Mouse (Mus musculus) heart, embryonic 14.5 days (tissue): ENCODE measurements at regions not wholly inside any gene's neighbourhood (a gene's known extent, or its start where the extent isn't known, plus 50 kb on each side); places are given as distances from the start of the nearest gene placed in this dataset.

ENCODE experiments used
- ATAC-seq: fragments of 200-750 bp; cut with Nextera tagmentation; 2 replicates; pipeline ENCODE4 v1.8.0; 2017; ENCODE audit warnings: low read depth, moderate TSS enrichment; ENCODE audit not compliant: insufficient number of reproducible peaks, insufficient read depth, low FRiP score
- H3K27ac ChIP-seq, 2 experiments: fragments of 200-500 bp in 1 of 2; fragments of 300-500 bp in 1 of 2; sonication (generic) in 1 of 2; replicated peaks in 1 of 2; 2 replicates each; pipeline ENCODE4 v1.5.1; 2012 to 2014; ENCODE audit warnings: low read depth in 2 of 2, low read length in 2 of 2, control low read depth in 1 of 2, mild to moderate bottlenecking in 1 of 2, mixed read lengths in 1 of 2; ENCODE audit not compliant: control insufficient read depth in 1 of 2, insufficient read depth in 1 of 2
- H3K27me3 ChIP-seq: fragments of 300-500 bp; sonication (generic); 2 replicates; pipeline ENCODE4 v1.6.1; 2014; ENCODE audit warnings: mild to moderate bottlenecking, low read length, control low read depth; ENCODE audit not compliant: control insufficient read depth, insufficient read depth
- H3K36me3 ChIP-seq: fragments of 300-500 bp; sonication (generic); 2 replicates; pipeline ENCODE4 v1.6.1; 2014; ENCODE audit warnings: mild to moderate bottlenecking, control low read depth, low read length, mixed read lengths; ENCODE audit not compliant: control insufficient read depth, insufficient read depth
- H3K4me1 ChIP-seq, 2 experiments: fragments of 200-500 bp in 1 of 2; fragments of 300-500 bp in 1 of 2; sonication (generic) in 1 of 2; 2 replicates each; pipeline ENCODE4 v1.6.1; 2012 to 2014; ENCODE audit warnings: low read length in 2 of 2, control low read depth in 1 of 2, mixed read lengths in 1 of 2; ENCODE audit not compliant: control insufficient read depth in 2 of 2, insufficient read depth in 2 of 2
- H3K4me2 ChIP-seq: fragments of 300-500 bp; sonication (generic); 2 replicates; pipeline ENCODE4 v1.6.1; 2014; ENCODE audit warnings: mild to moderate bottlenecking, low read length
- H3K4me3 ChIP-seq, 2 experiments: fragments of 200-500 bp in 1 of 2; fragments of 300-500 bp in 1 of 2; sonication (generic) in 1 of 2; 2 replicates each; pipeline ENCODE4 v1.5.1; 2012 to 2014; ENCODE audit warnings: low read length in 2 of 2, mild to moderate bottlenecking in 2 of 2, control low read depth in 1 of 2, low read depth in 1 of 2, moderate library complexity in 1 of 2; ENCODE audit not compliant: control insufficient read depth in 1 of 2, insufficient read depth in 1 of 2
- H3K9ac ChIP-seq: fragments of 300-500 bp; sonication (generic); 2 replicates; pipeline ENCODE4 v1.6.1; 2014; ENCODE audit warnings: mild to moderate bottlenecking, low read length
- H3K9me3 ChIP-seq: fragments of 300-500 bp; sonication (generic); 2 replicates; pipeline ENCODE4 v1.6.1; 2016; ENCODE audit warnings: low read length, control low read depth; ENCODE audit not compliant: control insufficient read depth
- whole genome bisulfite sequencing: fragments of 180-500 bp; shearing (Covaris S2); extraction: QIAGEN DNeasy Blood & Tissue Kit; methylation state at CpG from one replicate; pipeline ENCODE4 v1.1.7; 2014; 5-methylcytosine and 5-hydroxymethylcytosine counted together

- no peak for ATAC-seq
- H3K4me2 ChIP-seq = no peak overlapping the region
- peak overlapping the region; percentile 15 to 56 for H3K27ac ChIP-seq
- no peaks in the 10 kb centered on the region for H3K36me3 ChIP-seq
- no peak overlapping the region for H3K9ac ChIP-seq
- H3K27me3 ChIP-seq = no peaks in the 10 kb centered on the region
- H3K4me3 ChIP-seq = no peak overlapping the region
- peaks cover 11 to 21% of the 10 kb centered on the region in 2 experiments for H3K4me1 ChIP-seq
- H3K9me3 ChIP-seq = no peaks in the 10 kb centered on the region
- WGBS = 40% methylated on average over 5 of the region's 5 CpGs
Observed at GRCm38 (mm10) chr5:47276231-47277195, 706.4 kb upstream of the Slit2 start.

GRCm38 (mm10) chr5:47279630-47280029 lies 703.3 kb upstream of the Slit2 start:
- WGBS = 67% methylated on average over 3 of the region's 3 CpGs
- no peak for ATAC-seq
- Histone ChIP-seq H3K4me1 (peaks cover under 1 to 7% of the 10 kb centered on the region in 2 experiments), H3K36me3 (no peaks in the 10 kb centered on the region), H3K9me3 (no peaks in the 10 kb centered on the region), H3K27ac (no peak overlapping the region), H3K4me3 (no peak overlapping the region), H3K27me3 (no peaks in the 10 kb centered on the region), H3K9ac (no peak overlapping the region), H3K4me2 (no peak overlapping the region)

GRCm38 (mm10) chr5:47299602-47300001 lies 683.3 kb upstream of the Slit2 start:
- H3K36me3 ChIP-seq = no peaks in the 10 kb centered on the region
- H3K27me3 ChIP-seq = no peaks in the 10 kb centered on the region
- no peak for ATAC-seq
- H3K4me2 ChIP-seq = no peak overlapping the region
- H3K27ac ChIP-seq = no peak overlapping the region
- H3K9ac ChIP-seq = no peak overlapping the region
- no peak overlapping the region for H3K4me3 ChIP-seq
- no peaks in the 10 kb centered on the region for H3K9me3 ChIP-seq
- 0 out of 4 replicates have a peak, but pooled peaks cover 0 to 3% of the 10 kb centered on the region in 2 experiments for H3K4me1 ChIP-seq
- 49% methylated on average over 4 of the region's 4 CpGs for WGBS

DNA sequence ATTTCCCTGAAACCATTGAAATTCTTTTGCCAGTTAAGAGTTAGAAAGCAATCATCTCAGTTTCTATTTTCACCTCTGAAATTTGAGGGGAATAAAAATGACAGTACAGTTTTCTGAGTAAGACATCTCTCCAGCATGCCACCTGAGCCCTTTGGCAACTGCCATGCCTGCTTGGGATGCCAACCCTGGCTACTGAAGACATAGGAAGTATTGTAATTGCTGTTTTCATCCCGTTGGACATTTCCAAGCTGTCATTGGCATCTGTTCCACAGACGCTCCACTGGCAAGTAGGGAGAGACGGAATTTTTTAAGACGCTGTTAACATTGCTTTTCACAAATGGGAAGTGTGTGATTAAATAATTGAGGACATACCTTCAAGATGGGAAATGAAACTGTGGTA lies 665.4 kb upstream of the Slit2 start:
- no peaks in the 10 kb centered on the region; a peak in 1 of 4 replicates for H3K4me1 ChIP-seq
- no peak overlapping the region for H3K4me3 ChIP-seq
- no peaks in the 10 kb centered on the region for H3K27me3 ChIP-seq
- WGBS = 78% methylated on average over 4 of the region's 4 CpGs
- H3K27ac ChIP-seq = no peak overlapping the region
- no peaks in the 10 kb centered on the region for H3K9me3 ChIP-seq
- ATAC-seq = no peak
- no peaks in the 10 kb centered on the region for H3K36me3 ChIP-seq
- no peak overlapping the region for H3K9ac ChIP-seq
- no peak overlapping the region for H3K4me2 ChIP-seq

GRCm38 (mm10) chr5:47318147-47318546 lies 664.8 kb upstream of the Slit2 start:
- H3K4me1 ChIP-seq = no peaks in the 10 kb centered on the region; a peak in 1 of 4 replicates
- H3K9ac ChIP-seq = no peak overlapping the region
- H3K27ac ChIP-seq = no peak overlapping the region
- H3K4me2 ChIP-seq = no peak overlapping the region
- 34% methylated on average over 1 of the region's 1 CpGs for WGBS
- H3K27me3 ChIP-seq = no peaks in the 10 kb centered on the region
- H3K36me3 ChIP-seq = no peaks in the 10 kb centered on the region
- no peak for ATAC-seq
- no peak overlapping the region for H3K4me3 ChIP-seq
- H3K9me3 ChIP-seq = no peaks in the 10 kb centered on the region

- 46% methylated on average over 2 of the region's 2 CpGs for WGBS
- H3K27ac ChIP-seq = peak overlapping the region; percentile 41 to 53; a peak in 3 of 4 replicates
- ATAC-seq = peak; percentile 75
- H3K4me3 ChIP-seq = no peak overlapping the region
- no peaks in the 10 kb centered on the region; a peak in 1 of 4 replicates for H3K4me1 ChIP-seq
- no peaks in the 10 kb centered on the region for H3K27me3 ChIP-seq
- no peak overlapping the region for H3K9ac ChIP-seq
- no peak overlapping the region for H3K4me2 ChIP-seq
- H3K36me3 ChIP-seq = no peaks in the 10 kb centered on the region
- no peaks in the 10 kb centered on the region for H3K9me3 ChIP-seq
Observed at GRCm38 (mm10) chr5:47322511-47323167, 660.3 kb upstream of the Slit2 start.

GRCm38 (mm10) chr5:47334299-47334698 lies 648.6 kb upstream of the Slit2 start:
- Histone ChIP-seq H3K4me3 (no peak overlapping the region), H3K4me1 (no peaks in the 10 kb centered on the region), H3K36me3 (no peaks in the 10 kb centered on the region), H3K9ac (no peak overlapping the region), H3K9me3 (no peaks in the 10 kb centered on the region), H3K27ac (no peak overlapping the region), H3K27me3 (no peaks in the 10 kb centered on the region), H3K4me2 (no peak overlapping the region)
- 52% methylated on average over 3 of the region's 3 CpGs for WGBS
- no peak for ATAC-seq
